In genomic region chr10:116809383-116809782, GRCm38 (mm10) we compare ENCODE assay signal across 24 mouse cellular contexts.
DNase-seq lines count a peak whose midpoint lies in the region; ATAC-seq and TF ChIP-seq lines count a peak whose summit lies in the region.
"Had no signal": no experiment of that assay in that cellular context is flagged by ENCODE, and none has a peak within 500 bp of the region (broad histone marks: within the 10 kb centered on the region; RNA-seq: fewer than 3 reads in every experiment).

No protein-coding gene starts in this region.

- no peak for DNase-seq in kidney, adult 9 months
- peak; percentile 37 for DNase-seq in R1 (ENCODE audit: low read depth, low spot score)
- no peak for DNase-seq in lung, postnatal 4 days
- no peak for DNase-seq in natural killer cell, adult 2 months (ENCODE audit: low spot score in 2 of 2)
- DNase-seq: adrenal gland, adult 8-10 months; adrenal gland, postnatal 25 days; cerebellum, adult 11-12 months; cerebellum, adult 8-10 months; cerebellum, postnatal 10 days; gastrocnemius, postnatal 10 days; gastrocnemius, postnatal 36 days; heart, postnatal 10 days; heart, postnatal 36 days had no signal

- TF ChIP-seq CTCF in E14TG2a.4 (conservative IDR thresholded peaks at IDR 0.05; ENCODE audit: low read length), result no peak

- peak; percentile 52; the same call in 1 of the 2 replicates for ATAC-seq in kidney, embryonic 15.5 days (replicated peaks; ENCODE audit: low FRiP score)
- ATAC-seq: activated CD4-positive, CD25-positive, alpha-beta regulatory T cell, adult 4 months; forebrain, embryonic 13.5 days; forebrain, embryonic 16.5 days; hindbrain, postnatal 0 days; inflammation-experienced regulatory T-cells, adult 6 months had no signal

- no peak overlapping the region for H3K9ac ChIP-seq in kidney, embryonic 15.5 days
- H3K9ac ChIP-seq: forebrain, embryonic 13.5 days; heart, embryonic 12.5 days; heart, embryonic 15.5 days; hindbrain, embryonic 14.5 days had no signal

- H3K4me3 ChIP-seq in kidney, embryonic 15.5 days (replicated peaks), result no peak overlapping the region
- H3K4me3 ChIP-seq in E14TG2a.4 (replicated peaks; ENCODE audit: low read length), result peak overlapping the region; percentile 73
- H3K4me3 ChIP-seq: forebrain, embryonic 10.5 days; forebrain, embryonic 13.5 days; heart, embryonic 12.5 days; heart, embryonic 15.5 days had no signal

- no peaks in the 10 kb centered on the region for H3K36me3 ChIP-seq in kidney, embryonic 15.5 days
- H3K36me3 ChIP-seq in E14TG2a.4 (ENCODE audit: insufficient read depth, low read length), result no peaks in the 10 kb centered on the region
- H3K36me3 ChIP-seq: forebrain, embryonic 10.5 days; heart, embryonic 12.5 days; heart, embryonic 15.5 days had no signal

- 0 out of 2 replicates have a peak, but pooled peaks cover 5% of the 10 kb centered on the region for H3K4me1 ChIP-seq in kidney, embryonic 15.5 days
- peaks cover 39% of the 10 kb centered on the region for H3K4me1 ChIP-seq in E14TG2a.4 (replicated peaks; ENCODE audit: low read depth, low read length)
- H3K4me1 ChIP-seq: forebrain, embryonic 10.5 days; forebrain, embryonic 13.5 days; heart, embryonic 15.5 days had no signal

- no peak overlapping the region for H3K4me2 ChIP-seq in kidney, embryonic 15.5 days
- H3K4me2 ChIP-seq: forebrain, embryonic 13.5 days; heart, embryonic 12.5 days; heart, embryonic 15.5 days; hindbrain, embryonic 14.5 days had no signal

- no peak overlapping the region for H3K27ac ChIP-seq in kidney, embryonic 15.5 days
- H3K27ac ChIP-seq: forebrain, embryonic 10.5 days; forebrain, embryonic 13.5 days; heart, embryonic 15.5 days; hindbrain, embryonic 14.5 days; hindbrain, postnatal 0 days had no signal

- H3K27me3 ChIP-seq in kidney, embryonic 15.5 days, result no peaks in the 10 kb centered on the region
- H3K27me3 ChIP-seq in E14TG2a.4 (ENCODE audit: insufficient read depth, low read length), result no peaks in the 10 kb centered on the region
- H3K27me3 ChIP-seq: forebrain, embryonic 13.5 days; heart, embryonic 12.5 days; heart, embryonic 15.5 days had no signal

- whole genome bisulfite sequencing in kidney, embryonic 15.5 days, result 35% methylated on average over 9 of the region's 9 CpGs

- no peaks in the 10 kb centered on the region for H3K9me3 ChIP-seq in kidney, embryonic 15.5 days (replicated peaks)
- no peaks in the 10 kb centered on the region for H3K9me3 ChIP-seq in E14TG2a.4 (ENCODE audit: low read length)
- H3K9me3 ChIP-seq: forebrain, embryonic 10.5 days; forebrain, embryonic 13.5 days; heart, embryonic 12.5 days; heart, embryonic 15.5 days had no signal
